Mouse (Mus musculus): ENCODE measurements at regions not wholly inside any gene's neighbourhood (a gene's known extent, or its start where the extent isn't known, plus 50 kb on each side); places are given as distances from the start of the nearest gene placed in this dataset.

- Histone ChIP-seq H3K4me3 (replicated peaks) (no peak overlapping the region), H3K4me1 (replicated peaks) (no peaks in the 10 kb centered on the region), H3K9ac (no peak overlapping the region), H3K27me3 (replicated peaks) (no peaks in the 10 kb centered on the region; the same call in 1 of the 2 replicates), H3K36me3 (no peaks in the 10 kb centered on the region), H3K4me2 (replicated peaks) (no peak overlapping the region), H3K27ac (no peak overlapping the region), H3K9me3 (no peaks in the 10 kb centered on the region)
- 18% methylated on average over 3 of the region's 3 CpGs for WGBS
- ATAC-seq = peak; percentile 80
These were observed 361.8 kb downstream of the Bcor start for GRCm38 (mm10) chrX:11798326-11798725.

GRCm38 (mm10) chrX:11800400-11800941, 359.7 kb downstream of the Bcor start:
- no peaks in the 10 kb centered on the region for H3K9me3 ChIP-seq
- H3K36me3 ChIP-seq = no peaks in the 10 kb centered on the region
- H3K27me3 ChIP-seq (replicated peaks) = peaks cover 14% of the 10 kb centered on the region; the same call in 1 of the 2 replicates
- no peak overlapping the region for H3K9ac ChIP-seq
- no peak overlapping the region for H3K4me2 ChIP-seq (replicated peaks)
- no peak overlapping the region for H3K4me3 ChIP-seq (replicated peaks)
- no peak overlapping the region for H3K27ac ChIP-seq
- WGBS = 70% methylated on average over 16 of the region's 16 CpGs
- ATAC-seq = no peak
- H3K4me1 ChIP-seq (replicated peaks) = 0 out of 2 replicates have a peak, but pooled peaks cover 2% of the 10 kb centered on the region

GRCm38 (mm10) chrX:11801208-11801607, 358.9 kb downstream of the Bcor start:
- peaks cover 15% of the 10 kb centered on the region; the same call in 1 of the 2 replicates for H3K27me3 ChIP-seq (replicated peaks)
- no peak overlapping the region for H3K4me2 ChIP-seq (replicated peaks)
- 0 out of 2 replicates have a peak, but pooled peaks cover 2% of the 10 kb centered on the region for H3K4me1 ChIP-seq (replicated peaks)
- no peaks in the 10 kb centered on the region for H3K9me3 ChIP-seq
- ATAC-seq = no peak
- no peak overlapping the region for H3K27ac ChIP-seq
- no peak overlapping the region for H3K4me3 ChIP-seq (replicated peaks)
- no peaks in the 10 kb centered on the region for H3K36me3 ChIP-seq
- H3K9ac ChIP-seq = no peak overlapping the region
- WGBS = 51% methylated on average over 3 of the region's 3 CpGs

- no peak for ATAC-seq
- Histone ChIP-seq H3K4me1 (replicated peaks) (0 out of 2 replicates have a peak, but pooled peaks cover 2% of the 10 kb centered on the region), H3K9me3 (no peaks in the 10 kb centered on the region), H3K27ac (no peak overlapping the region), H3K36me3 (no peaks in the 10 kb centered on the region), H3K4me3 (replicated peaks) (no peak overlapping the region), H3K9ac (no peak overlapping the region), H3K4me2 (replicated peaks) (no peak overlapping the region), H3K27me3 (replicated peaks) (peaks cover 17% of the 10 kb centered on the region)
- WGBS = 40% methylated on average over 12 of the region's 12 CpGs
These were observed 358.5 kb downstream of the Bcor start for GRCm38 (mm10) chrX:11801621-11802020.

- Histone ChIP-seq H3K4me3 (replicated peaks) (no peak overlapping the region), H3K9ac (no peak overlapping the region), H3K4me1 (replicated peaks) (0 out of 2 replicates have a peak, but pooled peaks cover 2% of the 10 kb centered on the region), H3K27me3 (replicated peaks) (peaks cover 23% of the 10 kb centered on the region), H3K9me3 (no peaks in the 10 kb centered on the region), H3K4me2 (replicated peaks) (no peak overlapping the region), H3K27ac (no peak overlapping the region), H3K36me3 (no peaks in the 10 kb centered on the region)
- no peak for ATAC-seq
- WGBS = 57% methylated on average over 8 of the region's 8 CpGs
These were observed 357.9 kb downstream of the Bcor start for GRCm38 (mm10) chrX:11802074-11802899.

- no peak overlapping the region for H3K9ac ChIP-seq
- H3K9me3 ChIP-seq = no peaks in the 10 kb centered on the region
- H3K27ac ChIP-seq = no peak overlapping the region
- 19% methylated on average over 9 of the region's 9 CpGs for WGBS
- H3K4me3 ChIP-seq (replicated peaks) = no peak overlapping the region
- 0 out of 2 replicates have a peak, but pooled peaks cover 2% of the 10 kb centered on the region for H3K4me1 ChIP-seq (replicated peaks)
- no peak overlapping the region for H3K4me2 ChIP-seq (replicated peaks)
- peaks cover 29% of the 10 kb centered on the region for H3K27me3 ChIP-seq (replicated peaks)
- H3K36me3 ChIP-seq = no peaks in the 10 kb centered on the region
- ATAC-seq = no peak
These were observed 356.9 kb downstream of the Bcor start for GRCm38 (mm10) chrX:11803239-11803638.

GRCm38 (mm10) chrX:11806896-11807252, 353.3 kb downstream of the Bcor start:
- H3K9me3 ChIP-seq = no peaks in the 10 kb centered on the region
- peaks cover 34% of the 10 kb centered on the region for H3K27me3 ChIP-seq (replicated peaks)
- peak overlapping the region; percentile 76 for H3K4me2 ChIP-seq (replicated peaks)
- ATAC-seq = no peak; the same call in 1 of the 2 replicates
- 0 out of 2 replicates have a peak, but pooled peaks cover 2% of the 10 kb centered on the region for H3K4me1 ChIP-seq (replicated peaks)
- peak overlapping the region; percentile 58; the same call in 1 of the 2 replicates for H3K27ac ChIP-seq
- peak overlapping the region; percentile 43 for H3K4me3 ChIP-seq (replicated peaks)
- H3K9ac ChIP-seq = peak overlapping the region; percentile 51
- no peaks in the 10 kb centered on the region for H3K36me3 ChIP-seq
- 17% methylated on average over 21 of the region's 22 CpGs for WGBS

GRCm38 (mm10) chrX:11807253-11807882, 352.8 kb downstream of the Bcor start:
- Histone ChIP-seq H3K4me1 (replicated peaks) (0 out of 2 replicates have a peak, but pooled peaks cover 2% of the 10 kb centered on the region), H3K27ac (peak overlapping the region; percentile 58), H3K27me3 (replicated peaks) (peaks cover 34% of the 10 kb centered on the region), H3K9me3 (no peaks in the 10 kb centered on the region), H3K9ac (peak overlapping the region; percentile 51), H3K4me2 (replicated peaks) (peak overlapping the region; percentile 76), H3K4me3 (replicated peaks) (peak overlapping the region; percentile 43), H3K36me3 (no peaks in the 10 kb centered on the region)
- peak; percentile 76 for ATAC-seq
- 5% methylated on average over 64 of the region's 71 CpGs for WGBS

- 12% methylated on average over 7 of the region's 9 CpGs for whole genome bisulfite sequencing
- H3K36me3 ChIP-seq = no peaks in the 10 kb centered on the region
- H3K9ac ChIP-seq = peak overlapping the region; percentile 51; the same call in 1 of the 2 replicates
- peaks cover 34% of the 10 kb centered on the region for H3K27me3 ChIP-seq (replicated peaks)
- H3K4me1 ChIP-seq (replicated peaks) = 0 out of 2 replicates have a peak, but pooled peaks cover 2% of the 10 kb centered on the region
- ATAC-seq = no peak; the same call in 1 of the 2 replicates
- no peaks in the 10 kb centered on the region for H3K9me3 ChIP-seq
- H3K27ac ChIP-seq = no peak overlapping the region
- H3K4me2 ChIP-seq (replicated peaks) = peak overlapping the region; percentile 76
- H3K4me3 ChIP-seq (replicated peaks) = peak overlapping the region; percentile 43
These were observed 352.3 kb downstream of the Bcor start for GRCm38 (mm10) chrX:11807883-11808262.

GRCm38 (mm10) chrX:11808911-11809310, 351.2 kb downstream of the Bcor start:
- H3K4me3 ChIP-seq (replicated peaks) = no peak overlapping the region
- no peak for ATAC-seq
- H3K4me1 ChIP-seq (replicated peaks) = no peaks in the 10 kb centered on the region
- 73% methylated on average over 8 of the region's 8 CpGs for WGBS
- no peaks in the 10 kb centered on the region for H3K9me3 ChIP-seq
- H3K27ac ChIP-seq = no peak overlapping the region
- no peak overlapping the region for H3K9ac ChIP-seq
- H3K4me2 ChIP-seq (replicated peaks) = no peak overlapping the region
- peaks cover 34% of the 10 kb centered on the region for H3K27me3 ChIP-seq (replicated peaks)
- H3K36me3 ChIP-seq = no peaks in the 10 kb centered on the region

- Histone ChIP-seq H3K9me3 (no peaks in the 10 kb centered on the region), H3K4me1 (replicated peaks) (no peaks in the 10 kb centered on the region), H3K9ac (no peak overlapping the region), H3K36me3 (no peaks in the 10 kb centered on the region), H3K4me3 (replicated peaks) (no peak overlapping the region), H3K27ac (no peak overlapping the region), H3K4me2 (replicated peaks) (no peak overlapping the region), H3K27me3 (replicated peaks) (no peaks in the 10 kb centered on the region)
- ATAC-seq = no peak
- 51% methylated on average over 9 of the region's 9 CpGs for WGBS
These were observed 345.3 kb downstream of the Bcor start for GRCm38 (mm10) chrX:11814861-11815260.

- no peak overlapping the region for H3K27ac ChIP-seq
- no peaks in the 10 kb centered on the region for H3K36me3 ChIP-seq
- no peak overlapping the region for H3K4me2 ChIP-seq (replicated peaks)
- H3K4me3 ChIP-seq (replicated peaks) = no peak overlapping the region
- H3K27me3 ChIP-seq (replicated peaks) = no peaks in the 10 kb centered on the region
- H3K9me3 ChIP-seq = no peaks in the 10 kb centered on the region
- H3K9ac ChIP-seq = no peak overlapping the region
- ATAC-seq = no peak
- 55% methylated on average over 4 of the region's 4 CpGs for WGBS
- H3K4me1 ChIP-seq (replicated peaks) = no peaks in the 10 kb centered on the region
These were observed 344.3 kb downstream of the Bcor start for GRCm38 (mm10) chrX:11815864-11816263.
